In the genomic region with DNA sequence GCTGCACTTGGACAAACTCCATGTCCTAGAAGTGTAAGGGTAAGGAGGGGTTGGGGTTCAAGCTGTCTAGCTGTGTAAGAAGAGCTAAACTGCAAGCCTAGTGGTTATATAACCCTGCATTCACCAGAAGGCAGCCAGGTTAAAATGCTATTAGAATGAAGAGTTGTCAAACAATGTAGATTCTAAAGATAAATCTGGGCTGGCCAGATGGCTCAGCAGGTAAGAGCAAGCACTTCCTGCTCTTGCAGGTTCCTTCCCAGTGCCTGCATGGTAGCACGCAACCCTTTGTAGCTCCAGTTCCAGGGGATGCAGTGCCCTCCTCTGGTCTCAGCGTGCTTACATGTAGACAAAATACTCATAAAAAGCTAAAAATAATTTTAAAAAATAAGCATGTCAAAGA, we compare ENCODE assay signal across 21 mouse cellular contexts. TPM values are rescaled to one million over a fixed set of nuclear protein-coding genes. Genes with fewer than 3 reads are reported as not detected.
DNase-seq lines count a peak whose midpoint lies in the region; ATAC-seq and TF ChIP-seq lines count a peak whose summit lies in the region.
"Had no signal": no experiment of that assay in that cellular context is flagged by ENCODE, and none has a peak within 500 bp of the region (broad histone marks: within the 10 kb centered on the region; RNA-seq: fewer than 3 reads in every experiment).

No protein-coding gene starts in this region.

- no peak for TF ChIP-seq POLR2A in cerebellum, adult 2 months (IDR thresholded peaks at IDR 0.05; ENCODE audit: borderline replicate concordance, insufficient read depth, low read length)

- TF ChIP-seq CTCF in layer of hippocampus, adult 2 months (conservative IDR thresholded peaks at IDR 0.05) = peak; percentile 50
- TF ChIP-seq CTCF in cerebellum, adult 2 months (IDR thresholded peaks at IDR 0.05; ENCODE audit: borderline replicate concordance, insufficient read depth, low read depth, low read length) = peak; percentile 59; the same call in 1 of the 2 replicates

- no peak for DNase-seq in layer of hippocampus, adult 2 months (ENCODE audit: low spot score in 2 of 2)
- DNase-seq in layer of hippocampus, adult 9-11 months = no peak
- peak; percentile 39 for DNase-seq in R1 (ENCODE audit: low read depth, low spot score)
- peak; percentile 66 to 87 for DNase-seq in cerebellum, adult 2 months
- peak; percentile 44 for DNase-seq in naive thymus-derived CD4-positive, alpha-beta T cell, adult 2 months (ENCODE audit: low read depth)
- DNase-seq in gastrocnemius, adult 8-10 months (ENCODE audit: low spot score in 2 of 2) = no peak
- DNase-seq: B cell, adult 2 months; forebrain, postnatal 0 days; gastrocnemius, postnatal 10 days; heart, postnatal 14 days had no signal

- H3K27ac ChIP-seq in layer of hippocampus, adult 2 months = no peak overlapping the region
- H3K27ac ChIP-seq in cerebellum, adult 2 months (ENCODE audit: insufficient read depth, low read length) = peak overlapping the region; percentile 60
- H3K27ac ChIP-seq in hindbrain, embryonic 12.5 days = no peak overlapping the region
- H3K27ac ChIP-seq: embryonic facial prominence, embryonic 13.5 days; left cerebral cortex, adult 2 months; limb, embryonic 13.5 days; liver, embryonic 14.5 days; midbrain, embryonic 15.5 days had no signal

- H3K4me2 ChIP-seq in hindbrain, embryonic 12.5 days (replicated peaks) = no peak overlapping the region
- H3K4me2 ChIP-seq: embryonic facial prominence, embryonic 13.5 days; heart, embryonic 11.5 days; limb, embryonic 13.5 days; midbrain, embryonic 15.5 days had no signal

- no peak overlapping the region for H3K4me3 ChIP-seq in layer of hippocampus, adult 2 months
- H3K4me3 ChIP-seq in cerebellum, adult 2 months (replicated peaks; ENCODE audit: insufficient read depth, low read depth, low read length) = no peak overlapping the region
- no peak overlapping the region for H3K4me3 ChIP-seq in hindbrain, embryonic 12.5 days
- H3K4me3 ChIP-seq: embryonic facial prominence, embryonic 13.5 days; left cerebral cortex, adult 2 months; limb, embryonic 13.5 days; midbrain, embryonic 15.5 days had no signal

- H3K36me3 ChIP-seq in hindbrain, embryonic 12.5 days = no peaks in the 10 kb centered on the region
- H3K36me3 ChIP-seq: midbrain, embryonic 15.5 days had no signal

- no peaks in the 10 kb centered on the region for H3K27me3 ChIP-seq in cerebellum, adult 2 months (ENCODE audit: control insufficient read depth, insufficient read depth, low read length)
- H3K27me3 ChIP-seq in hindbrain, embryonic 12.5 days = no peaks in the 10 kb centered on the region
- H3K27me3 ChIP-seq: embryonic facial prominence, embryonic 13.5 days; limb, embryonic 13.5 days; midbrain, embryonic 15.5 days; Patski had no signal

- no peaks in the 10 kb centered on the region for H3K9me3 ChIP-seq in hindbrain, embryonic 12.5 days (replicated peaks)
- H3K9me3 ChIP-seq: embryonic facial prominence, embryonic 13.5 days; midbrain, embryonic 15.5 days had no signal

- no peak overlapping the region for H3K9ac ChIP-seq in hindbrain, embryonic 12.5 days
- H3K9ac ChIP-seq: embryonic facial prominence, embryonic 13.5 days; forebrain, postnatal 0 days; limb, embryonic 13.5 days; liver, embryonic 14.5 days; midbrain, embryonic 15.5 days had no signal

- peaks cover 21% of the 10 kb centered on the region for H3K4me1 ChIP-seq in cerebellum, adult 2 months (ENCODE audit: control insufficient read depth, insufficient read depth, low read length)
- H3K4me1 ChIP-seq in hindbrain, embryonic 12.5 days = no peaks in the 10 kb centered on the region

- ATAC-seq in hindbrain, embryonic 12.5 days (ENCODE audit: low FRiP score) = no peak
- ATAC-seq: forebrain, postnatal 0 days; hindbrain, embryonic 16.5 days; intestine, postnatal 0 days; lung, postnatal 0 days; midbrain, embryonic 15.5 days; Patski had no signal

- WGBS in cerebellum, adult 2 months = 15% methylated on average over 2 of the region's 2 CpGs
- 83% methylated on average over 2 of the region's 2 CpGs for WGBS in hindbrain, embryonic 12.5 days

RNA-seq across cellular contexts. Expression of gene Sesn1, which starts 24.4 kb away (rescaled TPM):
- 10 to 100 TPM; 51.4 to 55.3 TPM for total RNA-seq in layer of hippocampus, adult 2 months (2021)
- 67.7 and 76.9 TPM in 2 replicates for polyA plus RNA-seq in cerebellum, adult 2 months (2012; rRNA removed)
- total RNA-seq in gastrocnemius, adult 8-10 months (2022) = 10 to 100 TPM; 12.7 to 32.8 (median 20.0) TPM
- polyA plus RNA-seq in hindbrain, embryonic 12.5 days (2016; fragmentation: Nextera tagmentation; extraction: Ambion mirVana) = 33.0 and 35.1 TPM in 2 replicates

RNA-seq across cellular contexts. Expression of gene Cep57l1, which starts 24.5 kb away (rescaled TPM):
- total RNA-seq in layer of hippocampus, adult 2 months (2021) = 1 to 10 TPM; 8.5 to 8.6 TPM
- 5.3 and 5.4 TPM in 2 replicates for polyA plus RNA-seq in cerebellum, adult 2 months (2012; rRNA removed)
- total RNA-seq in gastrocnemius, adult 8-10 months (2022) = 1 to 10 TPM; 2.1 to 3.5 (median 3.3) TPM
- 19.7 and 21.9 TPM in 2 replicates for polyA plus RNA-seq in hindbrain, embryonic 12.5 days (2016; fragmentation: Nextera tagmentation; extraction: Ambion mirVana)

Comparison
In these comparisons a context has a peak if more than half of its experiments do, and no peak if none do; other contexts are left out.
1. DNase-seq: peak in R1 (single experiment), cerebellum, adult 2 months (2 of 2) and naive thymus-derived CD4-positive, alpha-beta T cell, adult 2 months (single experiment); none in layer of hippocampus, adult 2 months (0 of 2), layer of hippocampus, adult 9-11 months (single experiment) and gastrocnemius, adult 8-10 months (0 of 2).